Mouse (Mus musculus): Measurements from ENCODE around the gene Nckap5.

The Nckap5 gene

GRCm38 (mm10) chr1:126700063-126700977 lies 130.3 kb downstream of the Nckap5 start:
- DNase-seq: peak; percentile 65

GRCm38 (mm10) chr1:126693585-126693984 lies 137.0 kb downstream of the Nckap5 start:
- DNase-seq: peak; percentile 10

- DNase-seq: peak; percentile 66
Observed at GRCm38 (mm10) chr1:126688593-126688992, 142.0 kb downstream of the Nckap5 start.

- no peak for DNase-seq
Observed at GRCm38 (mm10) chr1:126686678-126687077, 143.9 kb downstream of the Nckap5 start.

- DNase-seq: peak; percentile 91
Observed at GRCm38 (mm10) chr1:126683621-126684445, 146.8 kb downstream of the Nckap5 start.

- peak; percentile 79 for DNase-seq
Observed at GRCm38 (mm10) chr1:126681773-126682172, 148.8 kb downstream of the Nckap5 start.

- DNase-seq: peak; percentile 46
Observed at GRCm38 (mm10) chr1:126679348-126679747, 151.3 kb downstream of the Nckap5 start.

- peak; percentile 44 for DNase-seq
Observed at GRCm38 (mm10) chr1:126677280-126677679, 153.3 kb downstream of the Nckap5 start.

- peak; percentile 24 for DNase-seq
Observed at GRCm38 (mm10) chr1:126676769-126677168, 153.8 kb downstream of the Nckap5 start.

GRCm38 (mm10) chr1:126675142-126675541 lies 155.5 kb downstream of the Nckap5 start:
- no peak for DNase-seq

GRCm38 (mm10) chr1:126673238-126673637 lies 157.4 kb downstream of the Nckap5 start:
- DNase-seq: peak; percentile 64

- DNase-seq: peak; percentile 30
Observed at GRCm38 (mm10) chr1:126670507-126670906, 160.1 kb downstream of the Nckap5 start.

GRCm38 (mm10) chr1:126660098-126660999 lies 170.2 kb downstream of the Nckap5 start:
- DNase-seq: peak; percentile 96

- DNase-seq: peak; percentile 79
Observed at GRCm38 (mm10) chr1:126658731-126659130, 171.9 kb downstream of the Nckap5 start.

GRCm38 (mm10) chr1:126656246-126656645 lies 174.4 kb downstream of the Nckap5 start:
- DNase-seq: peak; percentile 89

- peak; percentile 63 for DNase-seq
Observed at GRCm38 (mm10) chr1:126652085-126652484, 178.5 kb downstream of the Nckap5 start.

- DNase-seq: peak; percentile 52
Observed at GRCm38 (mm10) chr1:126650806-126651205, 179.8 kb downstream of the Nckap5 start.

- no peak for DNase-seq
Observed at GRCm38 (mm10) chr1:126642751-126643150, 187.8 kb downstream of the Nckap5 start.

- DNase-seq: no peak
Observed at GRCm38 (mm10) chr1:126639463-126639862, 191.1 kb downstream of the Nckap5 start.

GRCm38 (mm10) chr1:126637515-126637914 lies 193.1 kb downstream of the Nckap5 start:
- peak; percentile 12 for DNase-seq

- no peak for DNase-seq
Observed at GRCm38 (mm10) chr1:126626206-126626605, 204.4 kb downstream of the Nckap5 start.

GRCm38 (mm10) chr1:126622036-126622435 lies 208.6 kb downstream of the Nckap5 start:
- DNase-seq: peak; percentile 15
